Mouse (Mus musculus) c-Kit-negative CD71-positive TER-119-positive erythroid progenitor cells, embryonic 14.5 days (primary cell): Measurements from ENCODE around the gene Pappa.

Experiments
- DNase-seq: peaks from one replicate; pipeline ENCODE4 v3.0.0-alpha.2; 2013; ENCODE audit warnings: low read depth, low spot score

Pappa gene

GRCm38 (mm10) chr4:65269996-65270395 lies 146.0 kb downstream of the Pappa start:
- DNase-seq: no peak

GRCm38 (mm10) chr4:65272295-65272694 lies 148.3 kb downstream of the Pappa start:
- DNase-seq: no peak

- no peak for DNase-seq
These were observed 149.4 kb downstream of the Pappa start for GRCm38 (mm10) chr4:65273299-65273851.

- no peak for DNase-seq
These were observed 154.7 kb downstream of the Pappa start for GRCm38 (mm10) chr4:65278451-65279271.

DNA sequence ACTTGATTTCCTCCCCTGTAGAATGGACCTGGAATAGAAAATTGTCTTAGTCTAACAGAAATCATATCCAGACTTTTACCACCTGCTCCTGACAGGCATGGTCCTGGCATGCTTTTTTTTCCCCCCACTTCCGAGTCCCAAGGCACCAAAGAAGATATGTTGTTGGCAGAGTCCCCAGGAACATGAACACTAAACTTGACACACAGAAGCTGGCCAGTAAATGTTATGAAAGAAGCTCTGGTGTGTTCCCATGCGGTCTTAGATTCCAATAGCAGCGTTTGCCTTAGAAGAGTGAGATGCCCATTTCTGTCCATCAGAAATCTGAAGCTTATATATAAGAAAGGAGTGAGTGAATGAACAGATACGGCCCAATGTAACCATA lies 155.3 kb downstream of the Pappa start:
- DNase-seq: no peak

- DNase-seq: no peak
These were observed 156.2 kb downstream of the Pappa start for GRCm38 (mm10) chr4:65279979-65280677.

DNA sequence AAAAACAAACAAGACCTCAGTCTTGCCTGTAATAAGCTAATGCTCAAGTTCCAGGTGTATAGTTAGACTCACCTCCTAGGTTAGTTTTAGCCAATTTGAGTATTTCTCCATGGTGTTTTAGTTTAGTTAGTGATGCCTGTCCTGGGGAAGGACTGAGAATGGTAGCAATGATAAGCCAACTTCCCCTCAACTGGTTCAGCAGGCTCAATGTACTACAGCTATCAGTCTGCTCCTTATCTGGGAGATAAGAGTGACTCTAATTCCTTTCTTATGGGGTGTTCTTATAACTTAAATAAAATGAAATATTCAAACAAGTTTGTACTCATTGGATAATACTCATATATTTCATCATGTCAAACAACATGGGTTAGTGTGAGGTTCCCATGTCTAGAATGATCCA lies 156.9 kb downstream of the Pappa start:
- no peak for DNase-seq

GRCm38 (mm10) chr4:65283611-65284010 lies 159.6 kb downstream of the Pappa start:
- no peak for DNase-seq

DNA sequence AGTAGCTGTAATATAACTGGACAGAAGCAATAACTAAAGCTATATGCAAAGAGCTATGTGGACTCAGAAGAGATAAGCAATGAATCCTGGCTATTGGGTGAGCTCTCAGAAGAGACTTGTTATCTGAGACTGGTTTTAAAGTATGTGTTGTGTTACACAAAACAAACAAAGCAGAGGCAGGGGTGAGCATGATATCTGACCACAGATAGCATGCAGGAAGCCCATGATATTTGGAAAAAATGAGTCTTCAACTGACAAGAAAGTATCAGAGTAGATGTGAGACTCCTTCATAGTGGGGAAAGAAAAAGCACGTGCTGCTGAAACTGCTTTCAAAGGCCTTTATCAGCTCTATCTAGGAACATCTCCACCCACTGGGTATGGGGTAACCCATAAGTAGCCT lies 161.2 kb downstream of the Pappa start:
- DNase-seq: no peak

GRCm38 (mm10) chr4:65289247-65289646 lies 165.3 kb downstream of the Pappa start:
- DNase-seq: no peak

- DNase-seq: no peak
These were observed 171.8 kb downstream of the Pappa start for GRCm38 (mm10) chr4:65295741-65296140.

GRCm38 (mm10) chr4:65296356-65296967 lies 172.5 kb downstream of the Pappa start:
- DNase-seq: no peak

DNA sequence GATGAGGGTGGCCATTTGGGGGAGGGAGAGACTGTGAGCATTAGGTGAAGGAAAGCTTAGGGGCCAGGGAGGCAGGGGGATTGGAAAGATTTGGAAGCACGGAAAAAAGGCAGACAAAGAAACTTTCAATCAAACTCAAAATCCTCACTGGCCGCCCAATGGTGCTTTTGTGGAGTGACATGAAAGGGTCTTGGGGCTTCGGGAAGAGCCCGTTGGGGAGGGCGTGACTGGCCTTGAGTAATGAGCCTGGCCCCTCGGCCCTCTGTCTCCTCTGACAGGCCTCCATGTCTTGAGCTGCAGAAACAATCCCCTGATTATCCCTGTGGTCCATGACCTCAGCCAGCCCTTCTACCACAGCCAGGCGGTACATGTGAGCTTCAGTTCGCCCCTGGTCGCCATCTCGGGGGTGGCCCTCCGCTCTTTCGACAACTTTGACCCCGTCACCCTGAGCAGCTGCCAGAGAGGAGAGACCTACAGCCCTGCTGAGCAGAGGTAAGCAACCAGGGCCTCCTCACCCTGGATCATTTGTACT lies 173.1 kb downstream of the Pappa start:
- no peak for DNase-seq

DNA sequence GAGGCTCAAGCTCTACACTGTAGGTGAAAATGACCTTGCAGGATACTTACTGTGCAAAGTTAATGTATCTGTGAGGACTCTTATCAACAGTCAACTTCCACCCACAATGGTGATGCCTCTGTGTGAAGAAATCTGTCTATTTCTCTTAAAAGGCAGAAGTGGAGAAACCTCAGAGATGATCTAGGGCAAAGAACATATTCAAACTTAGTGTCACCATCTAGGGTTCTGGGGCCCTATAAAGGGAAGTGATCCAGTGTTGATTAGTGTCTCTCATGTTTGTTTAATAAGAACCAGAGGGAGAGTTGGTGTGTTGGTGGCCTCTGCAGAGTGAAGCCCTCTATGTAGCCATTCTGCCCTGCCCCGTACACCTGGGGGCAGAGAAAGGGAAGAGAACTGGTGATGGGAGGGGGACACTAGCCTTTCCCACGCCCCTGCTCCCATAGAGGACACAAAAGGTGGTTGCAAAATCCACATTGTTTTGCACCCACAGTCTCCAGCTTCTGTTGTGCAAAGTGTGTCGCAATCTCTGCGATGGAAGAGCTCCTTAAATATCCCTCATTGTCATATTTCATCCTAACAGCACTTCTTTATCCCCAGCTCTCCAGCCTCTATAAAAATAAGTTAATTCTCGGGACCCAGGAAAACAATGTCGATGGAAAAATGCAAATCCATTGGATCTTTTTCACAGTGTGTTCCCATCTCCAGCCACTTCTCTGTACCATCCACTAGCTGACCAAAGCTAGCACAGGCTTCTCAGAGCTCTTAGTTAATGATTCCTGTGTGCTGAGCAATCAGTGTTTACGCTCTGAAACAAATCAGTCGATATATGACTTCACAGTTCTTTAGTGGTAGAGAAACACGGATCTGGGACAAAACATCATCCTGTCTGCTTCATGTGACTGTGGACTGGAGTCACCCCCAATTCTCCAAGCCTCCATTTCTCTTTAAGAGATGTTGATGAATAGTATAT lies 174.5 kb downstream of the Pappa start:
- DNase-seq: no peak

DNA sequence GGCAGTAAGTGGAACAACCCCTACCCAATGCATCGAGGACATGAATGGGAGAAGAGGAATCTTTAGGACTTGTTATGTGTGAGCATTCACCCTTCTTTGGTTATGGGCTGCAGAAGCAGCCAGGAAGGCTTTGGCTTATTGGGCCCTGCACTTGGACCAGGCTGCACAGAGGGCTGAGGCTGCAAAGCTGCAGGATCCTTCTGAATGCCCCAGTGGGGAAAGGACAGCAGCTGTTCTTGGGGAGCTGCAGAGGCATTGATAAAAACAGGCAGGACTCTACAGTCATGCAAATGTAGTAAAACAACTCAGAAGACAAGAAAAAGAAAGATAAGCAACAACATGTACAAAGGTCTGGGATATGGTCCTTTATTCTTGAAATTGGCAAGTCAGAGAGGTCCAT lies 175.4 kb downstream of the Pappa start:
- no peak for DNase-seq

DNA sequence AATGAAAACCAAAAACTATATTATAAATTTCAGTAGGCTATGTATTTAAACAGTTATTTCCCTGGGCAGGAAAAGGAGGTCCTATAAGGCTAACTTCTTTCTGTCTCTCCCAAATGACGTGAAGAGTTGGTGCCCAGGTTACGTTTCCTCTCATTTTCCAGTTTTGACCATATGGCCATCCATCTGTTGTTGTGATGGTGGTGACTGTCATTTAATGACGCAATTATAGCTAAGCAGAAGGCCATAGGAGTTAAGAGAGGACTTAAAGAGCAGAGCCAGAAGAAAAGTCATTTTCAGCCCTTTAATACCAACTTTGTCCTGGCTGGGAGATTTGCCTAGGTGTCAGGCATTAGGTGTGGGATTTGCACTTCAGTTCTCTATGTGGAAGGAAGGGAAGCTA lies 176.5 kb downstream of the Pappa start:
- DNase-seq: no peak

DNA sequence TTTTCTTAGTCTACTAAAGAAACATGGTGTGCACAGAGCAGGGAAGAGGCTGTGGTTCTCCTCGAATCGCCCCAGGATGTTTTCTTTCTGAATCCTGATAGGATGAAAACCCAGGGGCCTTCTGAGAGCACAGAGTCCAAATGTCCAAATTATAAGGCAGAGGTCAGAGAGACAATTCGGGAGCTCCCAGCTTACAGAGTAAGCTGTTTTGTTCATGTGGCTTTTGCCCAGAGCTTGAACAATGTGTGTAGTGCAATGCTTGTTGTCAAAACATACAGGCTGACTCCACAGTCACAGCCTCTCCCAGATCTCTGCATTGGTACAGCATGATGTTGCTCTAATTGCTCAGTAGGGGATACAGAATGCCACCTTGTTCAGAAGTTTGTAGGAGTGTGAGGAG lies 178.7 kb downstream of the Pappa start:
- DNase-seq: no peak

DNA sequence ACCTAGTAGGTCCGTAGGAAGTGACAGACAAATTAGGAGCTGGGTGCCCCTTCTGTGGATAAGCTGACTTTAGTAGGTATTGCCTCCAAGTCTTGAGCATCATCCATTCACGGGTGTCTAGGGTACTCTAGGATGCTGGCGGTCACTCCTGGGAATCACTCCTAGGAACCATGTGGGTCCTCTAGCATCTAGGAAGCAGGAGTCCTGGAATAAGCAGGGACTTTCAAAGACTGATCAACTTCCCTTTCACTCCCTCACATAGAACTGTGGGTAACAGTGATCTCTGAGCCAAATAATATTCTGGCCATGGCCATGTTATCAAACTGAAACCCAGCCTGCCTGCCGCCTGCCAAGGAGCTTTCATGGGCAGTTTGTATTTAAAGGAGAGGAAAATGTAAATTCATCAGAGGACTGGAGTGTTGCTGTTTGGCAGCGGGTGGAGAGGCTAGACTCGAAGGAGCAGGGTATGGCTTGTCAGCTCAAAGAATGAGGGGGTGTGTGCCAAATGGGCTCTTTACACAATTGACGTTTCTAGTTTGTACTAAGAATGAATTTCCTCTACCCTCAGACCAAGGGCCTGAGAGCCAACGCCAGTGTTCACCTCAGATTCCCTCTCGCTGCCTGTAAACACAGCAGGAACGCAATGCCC lies 194.0 kb downstream of the Pappa start:
- DNase-seq: no peak

DNA sequence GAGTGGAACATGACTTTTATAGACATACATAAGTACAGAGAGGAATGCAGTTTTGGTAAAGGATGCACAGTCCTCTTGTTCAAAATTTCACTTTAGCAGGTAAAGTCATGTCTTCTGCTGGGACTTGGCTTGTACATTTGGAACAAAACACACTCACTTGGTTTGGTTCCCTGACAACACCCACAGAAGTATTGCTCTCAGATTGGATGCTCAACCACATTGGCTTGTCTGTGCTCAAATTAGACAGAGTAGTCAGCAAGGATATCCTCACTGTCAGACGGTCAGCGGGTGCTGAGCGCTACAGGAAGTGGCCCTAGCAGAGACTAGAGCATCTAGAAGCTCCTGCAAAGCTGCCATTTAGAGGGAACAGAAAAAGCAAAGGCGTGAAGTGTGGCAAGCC lies 197.4 kb downstream of the Pappa start:
- no peak for DNase-seq

GRCm38 (mm10) chr4:65321959-65322358 lies 198.0 kb downstream of the Pappa start:
- DNase-seq: no peak

- no peak for DNase-seq
These were observed 201.8 kb downstream of the Pappa start for GRCm38 (mm10) chr4:65325816-65326215.
